In genomic region chr7:38227900-38228298, GRCm38 (mm10) we compare ENCODE assay signal across 8 mouse cellular contexts. TPM values are rescaled to one million over a fixed set of nuclear protein-coding genes. Genes with fewer than 3 reads are reported as not detected.
DNase-seq lines count a peak whose midpoint lies in the region; ATAC-seq and TF ChIP-seq lines count a peak whose summit lies in the region.

Gene Plekhf1 (minus strand): TSS chr7:38228016.

- H3K27me3 ChIP-seq in E14TG2a.4 (ENCODE audit: insufficient read depth, low read length): 0 out of 2 replicates have a peak, but pooled peaks cover 1% of the 10 kb centered on the region
- no peaks in the 10 kb centered on the region for H3K27me3 ChIP-seq in forebrain, embryonic 11.5 days (ENCODE audit: control insufficient read depth, insufficient read depth, low read length)
- no peaks in the 10 kb centered on the region for H3K27me3 ChIP-seq in heart, embryonic 16.5 days (ENCODE audit: control insufficient read depth, insufficient read depth, low read length)
- H3K27me3 ChIP-seq in liver, embryonic 13.5 days: peaks cover 15% of the 10 kb centered on the region
- no peaks in the 10 kb centered on the region for H3K27me3 ChIP-seq in stomach, embryonic 14.5 days (ENCODE audit: control insufficient read depth, insufficient read depth, low read length)

- H3K4me2 ChIP-seq in forebrain, embryonic 11.5 days (ENCODE audit: low read depth, low read length, severe bottlenecking): peak within 1 kb of the TSS; percentile 83
- H3K4me2 ChIP-seq in heart, embryonic 16.5 days (ENCODE audit: low read depth, low read length): peak within 1 kb of the TSS; percentile 76
- peak within 1 kb of the TSS; percentile 90 for H3K4me2 ChIP-seq in liver, embryonic 13.5 days
- peak within 1 kb of the TSS; percentile 79 for H3K4me2 ChIP-seq in stomach, embryonic 14.5 days (replicated peaks; ENCODE audit: low read depth, low read length)

- peak within 1 kb of the TSS; percentile 92 for H3K4me3 ChIP-seq in E14TG2a.4 (replicated peaks; ENCODE audit: low read length)
- H3K4me3 ChIP-seq in forebrain, embryonic 11.5 days (ENCODE audit: low read depth, low read length): peak within 1 kb of the TSS; percentile 52
- H3K4me3 ChIP-seq in heart, embryonic 16.5 days (ENCODE audit: low read length): peak within 1 kb of the TSS; percentile 84
- peak within 1 kb of the TSS; percentile 67 for H3K4me3 ChIP-seq in liver, embryonic 13.5 days (replicated peaks)
- peak within 1 kb of the TSS; percentile 58 for H3K4me3 ChIP-seq in stomach, embryonic 14.5 days (ENCODE audit: low read depth, low read length)

- TF ChIP-seq CTCF in E14TG2a.4 (conservative IDR thresholded peaks at IDR 0.05; ENCODE audit: low read length): no peak

- H3K36me3 ChIP-seq in E14TG2a.4 (ENCODE audit: insufficient read depth, low read length): no peaks in the 10 kb centered on the region
- no peaks in the 10 kb centered on the region for H3K36me3 ChIP-seq in forebrain, embryonic 11.5 days (ENCODE audit: control insufficient read depth, insufficient read depth, low read length)
- H3K36me3 ChIP-seq in heart, embryonic 16.5 days (ENCODE audit: control insufficient read depth, insufficient read depth): no peaks in the 10 kb centered on the region
- no peaks in the 10 kb centered on the region for H3K36me3 ChIP-seq in liver, embryonic 13.5 days
- no peaks in the 10 kb centered on the region for H3K36me3 ChIP-seq in stomach, embryonic 14.5 days (ENCODE audit: control insufficient read depth, insufficient read depth, low read length)

- H3K9ac ChIP-seq in forebrain, embryonic 11.5 days (ENCODE audit: low read length): peak within 1 kb of the TSS; percentile 56
- H3K9ac ChIP-seq in heart, embryonic 16.5 days (ENCODE audit: low read length): peak within 1 kb of the TSS; percentile 87
- peak within 1 kb of the TSS; percentile 70 for H3K9ac ChIP-seq in liver, embryonic 13.5 days
- H3K9ac ChIP-seq in stomach, embryonic 14.5 days (replicated peaks; ENCODE audit: low read depth, low read length): peak within 1 kb of the TSS; percentile 47

- H3K27ac ChIP-seq in forebrain, embryonic 11.5 days (ENCODE audit: low read depth, low read length): no peak within 1 kb of the TSS
- H3K27ac ChIP-seq in heart, embryonic 16.5 days (ENCODE audit: low read length): peak within 1 kb of the TSS; percentile 90
- H3K27ac ChIP-seq in liver, embryonic 13.5 days: no peak within 1 kb of the TSS
- H3K27ac ChIP-seq in stomach, embryonic 14.5 days (ENCODE audit: low read length): peak within 1 kb of the TSS; percentile 74

- H3K4me1 ChIP-seq in E14TG2a.4 (replicated peaks; ENCODE audit: low read depth, low read length): peaks cover 75% of the 10 kb centered on the region
- 0 out of 2 replicates have a peak, but pooled peaks cover 3% of the 10 kb centered on the region for H3K4me1 ChIP-seq in forebrain, embryonic 11.5 days (replicated peaks; ENCODE audit: control insufficient read depth, insufficient read depth, low read length)
- H3K4me1 ChIP-seq in heart, embryonic 16.5 days (ENCODE audit: control insufficient read depth, insufficient read depth, low read length): peaks cover 24% of the 10 kb centered on the region
- peaks cover 16% of the 10 kb centered on the region for H3K4me1 ChIP-seq in liver, embryonic 13.5 days (replicated peaks)
- H3K4me1 ChIP-seq in stomach, embryonic 14.5 days (ENCODE audit: control insufficient read depth, insufficient read depth, low read length): peaks cover 5% of the 10 kb centered on the region; the same call in 1 of the 2 replicates

- whole genome bisulfite sequencing in forebrain, embryonic 11.5 days: under 1% methylated on average over 36 of the region's 36 CpGs
- WGBS in heart, embryonic 16.5 days: under 1% methylated on average over 36 of the region's 36 CpGs
- WGBS in liver, embryonic 13.5 days (ENCODE audit: insufficient replicate concordance): under 1% methylated on average over 36 of the region's 36 CpGs
- WGBS in stomach, embryonic 14.5 days: under 1% methylated on average over 36 of the region's 36 CpGs

- ATAC-seq in forebrain, embryonic 11.5 days (replicated peaks; ENCODE audit: low FRiP score): peak; percentile 96
- ATAC-seq in heart, embryonic 16.5 days (replicated peaks; ENCODE audit: extremely low read depth, insufficient read depth, low FRiP score): peak; percentile 85
- ATAC-seq in liver, embryonic 13.5 days (ENCODE audit: low read depth): peak; percentile 93
- peak; percentile 92 for ATAC-seq in stomach, embryonic 14.5 days (ENCODE audit: insufficient number of reproducible peaks, insufficient read depth, low FRiP score, low read depth)

- H3K9me3 ChIP-seq in E14TG2a.4 (ENCODE audit: low read length): peaks cover 6% of the 10 kb centered on the region; the same call in 1 of the 2 replicates
- H3K9me3 ChIP-seq in forebrain, embryonic 11.5 days (ENCODE audit: control insufficient read depth, low read length): no peaks in the 10 kb centered on the region
- H3K9me3 ChIP-seq in heart, embryonic 16.5 days (replicated peaks; ENCODE audit: control insufficient read depth, low read length): no peaks in the 10 kb centered on the region
- no peaks in the 10 kb centered on the region for H3K9me3 ChIP-seq in liver, embryonic 13.5 days (replicated peaks)
- no peaks in the 10 kb centered on the region for H3K9me3 ChIP-seq in stomach, embryonic 14.5 days (ENCODE audit: control insufficient read depth, low read depth, low read length)

- DNase-seq in c-Kit-positive CD71-positive TER-119-negative erythroid progenitor cells, embryonic 14.5 days (ENCODE audit: low read depth): peak; percentile 89
- peak; percentile 94 for DNase-seq in forebrain, embryonic 11.5 days (ENCODE audit: low spot score)
- peak; percentile 98 for DNase-seq in kidney, postnatal 25 days
- peak; percentile 83 for DNase-seq in liver, embryonic 13.5 days
- DNase-seq in natural killer cell, adult 2 months (ENCODE audit: low spot score in 2 of 2): peak; percentile 70

RNA-seq across cellular contexts. Expression of gene Plekhf1, which starts in this region (rescaled TPM):
- 1.4 and 1.6 TPM in 2 replicates for polyA plus RNA-seq in forebrain, embryonic 11.5 days (2014; fragmentation: Nextera tagmentation; extraction: Ambion mirVana)
- 7.3 and 7.7 TPM in 2 replicates for polyA plus RNA-seq in heart, embryonic 16.5 days (2015; fragmentation: Nextera tagmentation; extraction: Ambion mirVana)
- 0.44 and 0.46 TPM in 2 replicates for polyA plus RNA-seq in liver, embryonic 13.5 days (2015; fragmentation: Nextera tagmentation; extraction: Ambion mirVana)
- 2.8 and 3.1 TPM in 2 replicates for polyA plus RNA-seq in stomach, embryonic 14.5 days (2014; fragmentation: Nextera tagmentation; extraction: Ambion mirVana)

Comparison
In these comparisons a context has a peak if more than half of its experiments do, and no peak if none do; other contexts are left out.
1. Peak in DNase-seq, ATAC-seq, H3K4me3 ChIP-seq, H3K9ac ChIP-seq and H3K4me2 ChIP-seq in liver, embryonic 13.5 days; RNA of the gene not detected or under 1 TPM.
2. H3K27ac ChIP-seq: peak in heart, embryonic 16.5 days (single experiment) and stomach, embryonic 14.5 days (single experiment); none in forebrain, embryonic 11.5 days (single experiment) and liver, embryonic 13.5 days (single experiment).
3. Peak in every context shown above with its lines, with median percentiles within 50 percentile points of each other: H3K4me3 ChIP-seq, DNase-seq, ATAC-seq, H3K4me2 ChIP-seq and H3K9ac ChIP-seq.